In the genomic region with DNA sequence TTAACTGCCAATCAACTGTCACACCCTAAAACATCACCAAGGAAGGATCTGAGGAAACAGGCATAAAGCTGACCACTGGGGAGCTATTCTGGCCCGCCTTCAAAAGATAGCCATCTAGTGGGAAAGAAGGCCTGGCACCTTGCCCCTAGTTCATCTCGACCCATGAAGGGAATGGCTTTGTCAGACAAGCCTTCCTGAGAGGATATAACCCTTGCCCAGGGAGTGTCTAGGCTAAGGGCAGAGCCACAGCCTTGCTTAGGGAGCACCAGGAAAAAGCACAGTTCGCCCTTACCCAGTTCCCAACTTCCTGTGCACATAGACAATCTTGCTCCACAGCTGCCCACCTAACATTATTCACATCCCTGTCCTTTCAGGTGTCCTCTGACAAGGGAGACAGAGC, we compare ENCODE assay signal across 8 mouse cellular contexts. TPM values are rescaled to one million over a fixed set of nuclear protein-coding genes. Genes with fewer than 3 reads are reported as not detected.
DNase-seq lines count a peak whose midpoint lies in the region; ATAC-seq and TF ChIP-seq lines count a peak whose summit lies in the region.

No protein-coding gene starts in this region.

- H3K9ac ChIP-seq in hindbrain, embryonic 13.5 days, result peak overlapping the region; percentile 79
- peak overlapping the region; percentile 86 for H3K9ac ChIP-seq in liver, embryonic 12.5 days
- H3K9ac ChIP-seq in stomach, embryonic 14.5 days (replicated peaks; ENCODE audit: low read depth, low read length), result peak overlapping the region; percentile 60

- intact Hi-C loops in gastrocnemius, adult 2 months (cut with DNase I), result loop anchor here (5.0 kb wide), 1 partner anchor 36 kb away; the partner anchor contains the start of genes Gm10643 and Rfx1

- no peaks in the 10 kb centered on the region for H3K27me3 ChIP-seq in hindbrain, embryonic 13.5 days
- H3K27me3 ChIP-seq in liver, embryonic 12.5 days (replicated peaks), result no peaks in the 10 kb centered on the region
- H3K27me3 ChIP-seq in stomach, embryonic 14.5 days (ENCODE audit: control insufficient read depth, insufficient read depth, low read length), result no peaks in the 10 kb centered on the region

- peak overlapping the region; percentile 94; the same call in 1 of the 2 replicates for H3K27ac ChIP-seq in gastrocnemius, adult 2 months
- H3K27ac ChIP-seq in hindbrain, embryonic 13.5 days, result peak overlapping the region; percentile 96
- H3K27ac ChIP-seq in liver, embryonic 12.5 days, result peak overlapping the region; percentile 81
- no peak overlapping the region for H3K27ac ChIP-seq in stomach, embryonic 14.5 days (ENCODE audit: low read length)

- ATAC-seq in hindbrain, embryonic 13.5 days (ENCODE audit: low FRiP score), result no peak
- no peak for ATAC-seq in liver, embryonic 12.5 days
- ATAC-seq in stomach, embryonic 14.5 days (ENCODE audit: insufficient number of reproducible peaks, insufficient read depth, low FRiP score, low read depth), result no peak

- peak overlapping the region; percentile 82 for H3K4me3 ChIP-seq in gastrocnemius, adult 2 months
- peak overlapping the region; percentile 62 for H3K4me3 ChIP-seq in hindbrain, embryonic 13.5 days
- peak overlapping the region; percentile 81 for H3K4me3 ChIP-seq in liver, embryonic 12.5 days
- H3K4me3 ChIP-seq in stomach, embryonic 14.5 days (ENCODE audit: low read depth, low read length), result peak overlapping the region; percentile 59

- peak overlapping the region; percentile 66 for H3K4me2 ChIP-seq in hindbrain, embryonic 13.5 days
- peak overlapping the region; percentile 92 for H3K4me2 ChIP-seq in liver, embryonic 12.5 days
- H3K4me2 ChIP-seq in stomach, embryonic 14.5 days (replicated peaks; ENCODE audit: low read depth, low read length), result peak overlapping the region; percentile 68

- no peak for DNase-seq in gastrocnemius, adult 2 months
- DNase-seq in gastrocnemius, adult 8-10 months (ENCODE audit: low spot score in 2 of 2), result no peak
- DNase-seq in adipocyte (ENCODE audit: low spot score), result peak; percentile 39
- DNase-seq in layer of hippocampus, postnatal 14 days (ENCODE audit: low spot score in 2 of 2), result no peak
- no peak for DNase-seq in adrenal gland, postnatal 25 days

- H3K36me3 ChIP-seq in hindbrain, embryonic 13.5 days, result peaks cover 31% of the 10 kb centered on the region
- H3K36me3 ChIP-seq in liver, embryonic 12.5 days, result peaks cover 34% of the 10 kb centered on the region
- H3K36me3 ChIP-seq in stomach, embryonic 14.5 days (ENCODE audit: control insufficient read depth, insufficient read depth, low read length), result peaks cover 18% of the 10 kb centered on the region

- H3K9me3 ChIP-seq in hindbrain, embryonic 13.5 days, result no peaks in the 10 kb centered on the region
- peaks cover 4% of the 10 kb centered on the region for H3K9me3 ChIP-seq in liver, embryonic 12.5 days (replicated peaks)
- H3K9me3 ChIP-seq in stomach, embryonic 14.5 days (ENCODE audit: control insufficient read depth, low read depth, low read length), result no peaks in the 10 kb centered on the region

- 49% methylated on average over 3 of the region's 3 CpGs for WGBS in hindbrain, embryonic 13.5 days
- WGBS in liver, embryonic 12.5 days (ENCODE audit: insufficient replicate concordance), result 35% methylated on average over 3 of the region's 3 CpGs
- WGBS in stomach, embryonic 14.5 days, result 51% methylated on average over 3 of the region's 3 CpGs

- H3K4me1 ChIP-seq in hindbrain, embryonic 13.5 days (replicated peaks), result peaks cover 42% of the 10 kb centered on the region
- H3K4me1 ChIP-seq in liver, embryonic 12.5 days, result peaks cover 28% of the 10 kb centered on the region
- H3K4me1 ChIP-seq in stomach, embryonic 14.5 days (ENCODE audit: control insufficient read depth, insufficient read depth, low read length), result peaks cover 15% of the 10 kb centered on the region

- TF ChIP-seq CTCF in gastrocnemius, adult 2 months (IDR thresholded peaks at IDR 0.05), result no peak

RNA-seq across cellular contexts. Expression of gene Dcaf15, which starts 1.0 kb away (rescaled TPM):
- total RNA-seq in gastrocnemius, adult 2 months (2021), result 1 to 10 TPM; 4.8 to 5.4 TPM
- total RNA-seq in gastrocnemius, adult 8-10 months (2022), result 1 to 10 TPM; 4.3 to 5.2 (median 4.7) TPM
- polyA plus RNA-seq in hindbrain, embryonic 13.5 days (2015; fragmentation: Nextera tagmentation; extraction: Ambion mirVana), result 20.2 and 22.2 TPM in 2 replicates
- 5.9 and 6.4 TPM in 2 replicates for polyA plus RNA-seq in liver, embryonic 12.5 days (2016; fragmentation: Nextera tagmentation; extraction: Ambion mirVana)
- 9.0 and 10.8 TPM in 2 replicates for polyA plus RNA-seq in stomach, embryonic 14.5 days (2014; fragmentation: Nextera tagmentation; extraction: Ambion mirVana)
- 10 to 100 TPM; 20.5 to 21.9 TPM for total RNA-seq in layer of hippocampus, postnatal 14 days (2021)
- total RNA-seq in adrenal gland, postnatal 25 days (2021), result 21.2 and 24.5 TPM in 2 replicates

RNA-seq across cellular contexts. Expression of gene Podnl1, which starts 22.2 kb away (rescaled TPM):
- total RNA-seq in gastrocnemius, adult 2 months (2021), result not detected
- not detected for total RNA-seq in gastrocnemius, adult 8-10 months (2022)
- polyA plus RNA-seq in hindbrain, embryonic 13.5 days (2015; fragmentation: Nextera tagmentation; extraction: Ambion mirVana), result 0.48 and 0.52 TPM in 2 replicates
- polyA plus RNA-seq in liver, embryonic 12.5 days (2016; fragmentation: Nextera tagmentation; extraction: Ambion mirVana), result 0.08 and 0.13 TPM in 2 replicates
- polyA plus RNA-seq in stomach, embryonic 14.5 days (2014; fragmentation: Nextera tagmentation; extraction: Ambion mirVana), result 0.18 and 0.20 TPM in 2 replicates
- total RNA-seq in layer of hippocampus, postnatal 14 days (2021), result not detected
- total RNA-seq in adrenal gland, postnatal 25 days (2021), result 0.62 and 1.0 TPM in 2 replicates

RNA-seq across cellular contexts. Expression of gene Rfx1, which starts 37.0 kb away (rescaled TPM):
- total RNA-seq in gastrocnemius, adult 2 months (2021), result 1 to 10 TPM; 4.4 to 4.7 TPM
- 1 to 10 TPM; 3.1 to 4.9 (median 3.8) TPM for total RNA-seq in gastrocnemius, adult 8-10 months (2022)
- polyA plus RNA-seq in hindbrain, embryonic 13.5 days (2015; fragmentation: Nextera tagmentation; extraction: Ambion mirVana), result 7.8 and 8.3 TPM in 2 replicates
- 4.1 and 4.2 TPM in 2 replicates for polyA plus RNA-seq in liver, embryonic 12.5 days (2016; fragmentation: Nextera tagmentation; extraction: Ambion mirVana)
- polyA plus RNA-seq in stomach, embryonic 14.5 days (2014; fragmentation: Nextera tagmentation; extraction: Ambion mirVana), result 10.4 and 12.0 TPM in 2 replicates
- total RNA-seq in layer of hippocampus, postnatal 14 days (2021), result 10 to 100 TPM; 20.1 to 21.0 TPM
- 23.1 and 26.1 TPM in 2 replicates for total RNA-seq in adrenal gland, postnatal 25 days (2021)

RNA-seq across cellular contexts. Expression of gene Gm10643, which starts 38.7 kb away (rescaled TPM):
- total RNA-seq in gastrocnemius, adult 2 months (2021), result 1 to 10 TPM in 1 of 2 experiments, under 1 TPM in 1; 0.84 to 1.2 TPM
- 1 to 10 TPM in 2 of 4 experiments, under 1 TPM in 2; 0.77 to 1.4 (median 1.1) TPM for total RNA-seq in gastrocnemius, adult 8-10 months (2022)
- 1.4 and 1.7 TPM in 2 replicates for polyA plus RNA-seq in hindbrain, embryonic 13.5 days (2015; fragmentation: Nextera tagmentation; extraction: Ambion mirVana)
- polyA plus RNA-seq in liver, embryonic 12.5 days (2016; fragmentation: Nextera tagmentation; extraction: Ambion mirVana), result 0.27 and 0.30 TPM in 2 replicates
- 1.5 and 2.9 TPM in 2 replicates for polyA plus RNA-seq in stomach, embryonic 14.5 days (2014; fragmentation: Nextera tagmentation; extraction: Ambion mirVana)
- 1 to 10 TPM; 4.7 to 5.0 TPM for total RNA-seq in layer of hippocampus, postnatal 14 days (2021)
- total RNA-seq in adrenal gland, postnatal 25 days (2021), result 2.8 and 3.5 TPM in 2 replicates

RNA-seq across cellular contexts. Expression of gene Cc2d1a, which starts 44.1 kb away (rescaled TPM):
- 10 to 100 TPM; 16.8 to 18.6 TPM for total RNA-seq in gastrocnemius, adult 2 months (2021)
- total RNA-seq in gastrocnemius, adult 8-10 months (2022), result 10 to 100 TPM; 14.0 to 20.0 (median 15.4) TPM
- 24.4 and 26.5 TPM in 2 replicates for polyA plus RNA-seq in hindbrain, embryonic 13.5 days (2015; fragmentation: Nextera tagmentation; extraction: Ambion mirVana)
- polyA plus RNA-seq in liver, embryonic 12.5 days (2016; fragmentation: Nextera tagmentation; extraction: Ambion mirVana), result 8.2 and 9.6 TPM in 2 replicates
- polyA plus RNA-seq in stomach, embryonic 14.5 days (2014; fragmentation: Nextera tagmentation; extraction: Ambion mirVana), result 17.9 and 18.2 TPM in 2 replicates
- total RNA-seq in layer of hippocampus, postnatal 14 days (2021), result 10 to 100 TPM; 46.9 to 53.9 TPM
- 31.4 and 34.9 TPM in 2 replicates for total RNA-seq in adrenal gland, postnatal 25 days (2021)
